8 mouse cellular contexts compared by ENCODE assay signal in genomic region chr7:82870148-82870513, GRCm38 (mm10). TPM values are rescaled to one million over a fixed set of nuclear protein-coding genes. Genes with fewer than 3 reads are reported as not detected.
DNase-seq lines count a peak whose midpoint lies in the region; ATAC-seq and TF ChIP-seq lines count a peak whose summit lies in the region.

No protein-coding gene starts in this region.

- H3K4me3 ChIP-seq in lung, adult 2 months (replicated peaks; ENCODE audit: extremely low read depth, low read depth, low read length): peak overlapping the region; percentile 44
- H3K4me3 ChIP-seq in forebrain, embryonic 14.5 days (ENCODE audit: low read depth, low read length): peak overlapping the region; percentile 99
- peak overlapping the region; percentile 100 for H3K4me3 ChIP-seq in limb, embryonic 12.5 days (replicated peaks)
- peak overlapping the region; percentile 91 for H3K4me3 ChIP-seq in neural tube, embryonic 15.5 days (replicated peaks)

- WGBS in lung, adult 2 months: 63% methylated on average over 18 of the region's 18 CpGs
- WGBS in forebrain, embryonic 14.5 days: 9% methylated on average over 18 of the region's 18 CpGs
- 17% methylated on average over 18 of the region's 18 CpGs for WGBS in limb, embryonic 12.5 days
- WGBS in neural tube, embryonic 15.5 days: 11% methylated on average over 18 of the region's 18 CpGs

- peaks cover 29% of the 10 kb centered on the region for H3K36me3 ChIP-seq in forebrain, embryonic 14.5 days (ENCODE audit: control insufficient read depth, insufficient read depth, low read length)
- H3K36me3 ChIP-seq in limb, embryonic 12.5 days: peaks cover 32% of the 10 kb centered on the region
- 0 out of 2 replicates have a peak, but pooled peaks cover 3% of the 10 kb centered on the region for H3K36me3 ChIP-seq in neural tube, embryonic 15.5 days

- ATAC-seq in forebrain, embryonic 14.5 days: no peak
- ATAC-seq in limb, embryonic 12.5 days (ENCODE audit: insufficient number of reproducible peaks, insufficient read depth, low FRiP score, low TSS enrichment, low read depth): no peak
- ATAC-seq in neural tube, embryonic 15.5 days (ENCODE audit: low FRiP score): no peak

- H3K9ac ChIP-seq in forebrain, embryonic 14.5 days (ENCODE audit: low read length): peak overlapping the region; percentile 100
- peak overlapping the region; percentile 100 for H3K9ac ChIP-seq in limb, embryonic 12.5 days (replicated peaks)
- peak overlapping the region; percentile 100 for H3K9ac ChIP-seq in neural tube, embryonic 15.5 days (replicated peaks)

- H3K27me3 ChIP-seq in forebrain, embryonic 14.5 days (replicated peaks; ENCODE audit: control insufficient read depth, insufficient read depth, low read length): no peaks in the 10 kb centered on the region
- H3K27me3 ChIP-seq in limb, embryonic 12.5 days: no peaks in the 10 kb centered on the region
- H3K27me3 ChIP-seq in neural tube, embryonic 15.5 days (replicated peaks): no peaks in the 10 kb centered on the region

- no peak for TF ChIP-seq POLR2A in lung, adult 2 months (IDR thresholded peaks at IDR 0.05; ENCODE audit: borderline replicate concordance, extremely low read depth, low read depth, low read length)

- H3K9me3 ChIP-seq in forebrain, embryonic 14.5 days (replicated peaks; ENCODE audit: control insufficient read depth, low read length): no peaks in the 10 kb centered on the region
- H3K9me3 ChIP-seq in limb, embryonic 12.5 days: no peaks in the 10 kb centered on the region
- H3K9me3 ChIP-seq in neural tube, embryonic 15.5 days (replicated peaks): no peaks in the 10 kb centered on the region

- peak overlapping the region; percentile 96 for H3K4me2 ChIP-seq in forebrain, embryonic 14.5 days (ENCODE audit: low read length)
- peak overlapping the region; percentile 95 for H3K4me2 ChIP-seq in limb, embryonic 12.5 days
- peak overlapping the region; percentile 83 for H3K4me2 ChIP-seq in neural tube, embryonic 15.5 days

- TF ChIP-seq CTCF in lung, adult 2 months (IDR thresholded peaks at IDR 0.05; ENCODE audit: insufficient read depth, low read length): no peak

- peak overlapping the region; percentile 100 for H3K27ac ChIP-seq in forebrain, embryonic 14.5 days (ENCODE audit: low read depth, low read length)
- peak overlapping the region; percentile 100 for H3K27ac ChIP-seq in limb, embryonic 12.5 days
- peak overlapping the region; percentile 100 for H3K27ac ChIP-seq in neural tube, embryonic 15.5 days (replicated peaks)

- no peak for DNase-seq in lung, adult 2 months
- DNase-seq in lung, postnatal 4 days: no peak
- DNase-seq in forebrain, embryonic 14.5 days (ENCODE audit: low spot score): no peak
- no peak for DNase-seq in layer of hippocampus, adult 9-11 months
- no peak for DNase-seq in adrenal gland, postnatal 14 days
- DNase-seq in spleen, postnatal 14 days (ENCODE audit: low spot score in 2 of 2): no peak

- peaks cover 9% of the 10 kb centered on the region; the same call in 1 of the 2 replicates for H3K4me1 ChIP-seq in lung, adult 2 months (ENCODE audit: control insufficient read depth, insufficient read depth, low read length)
- no peaks in the 10 kb centered on the region for H3K4me1 ChIP-seq in forebrain, embryonic 14.5 days (ENCODE audit: control insufficient read depth, insufficient read depth, low read length)
- H3K4me1 ChIP-seq in limb, embryonic 12.5 days (replicated peaks): peaks cover 17% of the 10 kb centered on the region
- peaks cover 18% of the 10 kb centered on the region for H3K4me1 ChIP-seq in neural tube, embryonic 15.5 days

RNA-seq across cellular contexts. Expression of gene Mex3b, which starts 3.0 kb away (rescaled TPM):
- 11.1 and 12.2 TPM in 2 replicates for polyA plus RNA-seq in lung, adult 2 months (2012; rRNA removed)
- polyA plus RNA-seq in forebrain, embryonic 14.5 days (2014; fragmentation: Nextera tagmentation; extraction: Ambion mirVana): 53.1 and 54.2 TPM in 2 replicates
- polyA plus RNA-seq in limb, embryonic 12.5 days (2016; fragmentation: Nextera tagmentation; extraction: Ambion mirVana): 48.1 and 48.4 TPM in 2 replicates
- 17.7 and 21.3 TPM in 2 replicates for polyA plus RNA-seq in neural tube, embryonic 15.5 days (2015; fragmentation: Nextera tagmentation; extraction: Ambion mirVana)
- 3.9 and 5.7 TPM in 2 replicates for total RNA-seq in adrenal gland, postnatal 14 days (2021)

Comparison
In these comparisons a context has a peak if more than half of its experiments do, and no peak if none do; other contexts are left out.
1. H3K4me3 ChIP-seq: peak in every context shown above with its lines; median percentile 100 in limb, embryonic 12.5 days; 99 in forebrain, embryonic 14.5 days; 91 in neural tube, embryonic 15.5 days; 44 in lung, adult 2 months.